Mouse (Mus musculus): ENCODE measurements at regions not wholly inside any gene's neighbourhood (a gene's known extent, or its start where the extent isn't known, plus 50 kb on each side); places are given as distances from the start of the nearest gene placed in this dataset.

DNA sequence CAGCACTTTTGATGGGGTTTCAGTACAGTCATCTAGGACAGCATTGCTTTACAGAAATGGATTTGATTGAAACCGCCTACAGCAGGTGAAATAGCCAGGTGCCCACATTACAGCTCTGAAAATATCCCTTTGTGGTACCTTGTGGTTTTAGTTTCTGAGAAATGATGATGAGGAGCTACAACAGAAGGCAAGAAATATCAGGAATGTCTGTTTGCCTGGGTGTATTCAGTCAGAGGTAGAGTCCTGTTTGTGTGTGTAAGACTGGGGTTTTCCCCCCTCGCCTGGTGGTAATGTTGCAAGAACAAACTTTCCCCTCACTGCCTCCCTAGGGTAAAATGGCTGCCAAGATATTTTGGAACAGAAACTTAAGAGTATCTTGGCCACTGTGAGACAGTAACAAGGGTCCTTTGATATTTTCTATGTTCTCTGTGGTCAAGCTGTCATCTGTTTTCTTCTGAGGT is 82.4 kb upstream of the Cdkn2b start:
- H3K27ac ChIP-seq (ENCODE audit: low read depth): no peak overlapping the region
- no peak overlapping the region for H3K9ac ChIP-seq (ENCODE audit: low read length)
- ATAC-seq (replicated peaks; ENCODE audit: low FRiP score, low TSS enrichment, low read depth) (no peak), DNase-seq (ENCODE audit: low spot score) (no peak)
- no peaks in the 10 kb centered on the region for H3K9me3 ChIP-seq (ENCODE audit: control insufficient read depth, low read length)
- H3K36me3 ChIP-seq (ENCODE audit: control insufficient read depth, insufficient read depth, low read length): no peaks in the 10 kb centered on the region
- no peaks in the 10 kb centered on the region for H3K4me1 ChIP-seq (replicated peaks; ENCODE audit: control insufficient read depth, insufficient read depth, low read length)
- H3K27me3 ChIP-seq (replicated peaks; ENCODE audit: control insufficient read depth, insufficient read depth, low read length): no peaks in the 10 kb centered on the region
- no peak overlapping the region for H3K4me2 ChIP-seq (ENCODE audit: low read length)
- 88% methylated on average over 2 of the region's 2 CpGs for WGBS
- H3K4me3 ChIP-seq (ENCODE audit: low read depth, low read length): no peak overlapping the region

DNA sequence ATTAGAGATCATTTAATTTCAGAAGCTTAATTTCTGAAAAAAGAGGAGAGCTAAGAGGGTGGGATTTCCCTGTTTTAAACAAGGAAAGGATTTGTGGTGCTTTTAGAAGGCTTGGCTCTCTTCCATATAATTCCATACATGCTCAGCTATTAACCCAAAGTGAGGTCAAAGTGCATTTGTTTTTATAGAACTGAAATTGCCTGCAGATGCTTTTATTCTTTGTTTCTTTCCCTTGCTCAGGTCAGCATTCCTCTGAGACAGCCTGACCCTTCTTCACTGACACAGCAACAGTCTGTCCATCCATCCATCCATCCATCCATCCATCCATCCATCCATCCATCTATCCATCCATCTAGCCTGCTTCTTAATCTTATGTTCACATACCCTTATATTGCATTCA is 82.0 kb upstream of the Cdkn2b start:
- no peak overlapping the region for H3K9ac ChIP-seq (ENCODE audit: low read length)
- ATAC-seq (replicated peaks; ENCODE audit: low FRiP score, low TSS enrichment, low read depth): no peak
- H3K9me3 ChIP-seq (ENCODE audit: control insufficient read depth, low read length): no peaks in the 10 kb centered on the region
- no peak for DNase-seq (ENCODE audit: low spot score)
- H3K36me3 ChIP-seq (ENCODE audit: control insufficient read depth, insufficient read depth, low read length): no peaks in the 10 kb centered on the region
- H3K27ac ChIP-seq (ENCODE audit: low read depth): no peak overlapping the region
- no peaks in the 10 kb centered on the region for H3K27me3 ChIP-seq (replicated peaks; ENCODE audit: control insufficient read depth, insufficient read depth, low read length)
- H3K4me3 ChIP-seq (ENCODE audit: low read depth, low read length): no peak overlapping the region
- H3K4me1 ChIP-seq (replicated peaks; ENCODE audit: control insufficient read depth, insufficient read depth, low read length): no peaks in the 10 kb centered on the region
- no peak overlapping the region for H3K4me2 ChIP-seq (ENCODE audit: low read length)

DNA sequence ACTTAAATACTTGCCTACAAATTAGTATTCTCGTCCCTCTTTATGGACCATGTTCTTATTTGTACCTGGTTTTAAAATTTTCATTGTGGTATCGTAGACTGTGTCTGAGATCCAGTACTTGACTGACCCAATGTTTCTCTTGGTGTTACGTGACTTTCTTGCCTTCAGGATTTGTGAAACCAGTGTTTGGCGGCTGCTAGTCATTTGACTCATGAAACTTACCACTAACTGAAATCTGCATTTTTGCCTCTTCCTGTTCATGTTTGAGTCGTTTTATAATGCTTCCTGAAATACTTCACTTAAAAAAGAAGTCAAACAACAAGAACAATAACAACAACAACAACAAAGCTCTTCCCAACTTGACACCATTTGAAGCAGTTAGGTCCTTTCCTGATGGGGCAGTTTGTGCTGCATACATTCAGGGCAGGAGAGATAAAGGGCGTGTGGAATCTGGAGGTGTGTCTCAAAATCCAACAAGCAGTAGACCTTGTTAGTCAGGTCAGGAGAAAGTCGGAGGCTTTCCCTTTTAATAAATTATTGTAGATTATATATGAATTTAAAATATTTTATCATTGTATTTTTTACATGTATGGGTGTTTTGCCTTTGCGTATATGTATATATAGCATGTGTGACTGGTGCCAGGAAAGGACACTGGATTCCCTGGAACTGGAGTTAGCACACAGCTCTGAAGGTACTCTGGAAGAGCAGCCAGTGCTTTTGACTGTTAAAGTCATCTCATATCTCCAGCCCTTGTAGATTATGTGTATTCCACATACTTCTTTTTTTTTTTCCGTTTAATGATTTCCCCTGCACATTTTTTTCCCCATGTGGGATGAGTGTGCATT is 80.8 kb upstream of the Cdkn2b start:
- DNase-seq (ENCODE audit: low spot score) (no peak), ATAC-seq (replicated peaks; ENCODE audit: low FRiP score, low TSS enrichment, low read depth) (no peak)
- Histone ChIP-seq H3K9ac (ENCODE audit: low read length) (no peak overlapping the region), H3K4me3 (ENCODE audit: low read depth, low read length) (no peak overlapping the region), H3K27me3 (replicated peaks; ENCODE audit: control insufficient read depth, insufficient read depth, low read length) (no peaks in the 10 kb centered on the region), H3K9me3 (ENCODE audit: control insufficient read depth, low read length) (no peaks in the 10 kb centered on the region), H3K4me1 (replicated peaks; ENCODE audit: control insufficient read depth, insufficient read depth, low read length) (no peaks in the 10 kb centered on the region), H3K27ac (ENCODE audit: low read depth) (no peak overlapping the region), H3K36me3 (ENCODE audit: control insufficient read depth, insufficient read depth, low read length) (no peaks in the 10 kb centered on the region), H3K4me2 (ENCODE audit: low read length) (no peak overlapping the region)
- 84% methylated on average over 9 of the region's 9 CpGs for WGBS

DNA sequence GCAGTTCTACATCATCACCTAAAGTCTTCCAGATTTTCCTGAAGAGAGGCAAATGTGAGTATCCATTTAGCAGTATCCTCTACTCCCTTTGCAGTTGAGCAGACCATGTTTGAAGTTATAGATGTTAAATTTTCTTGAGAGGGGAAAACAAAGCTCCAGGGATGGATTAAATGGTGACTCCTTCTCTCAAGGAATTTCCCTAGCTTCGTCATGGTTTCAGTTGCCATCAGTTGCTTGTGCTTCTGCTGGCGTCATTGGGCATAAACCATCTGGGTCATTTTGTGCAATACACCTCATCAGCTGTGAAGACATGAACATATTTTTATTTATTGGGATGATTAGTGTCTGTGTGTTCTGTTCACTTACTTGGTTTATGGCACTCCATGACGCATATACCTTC is 72.7 kb upstream of the Cdkn2b start:
- Histone ChIP-seq H3K36me3 (ENCODE audit: control insufficient read depth, insufficient read depth, low read length) (no peaks in the 10 kb centered on the region), H3K27me3 (replicated peaks; ENCODE audit: control insufficient read depth, insufficient read depth, low read length) (no peaks in the 10 kb centered on the region), H3K4me2 (ENCODE audit: low read length) (no peak overlapping the region), H3K27ac (ENCODE audit: low read depth) (no peak overlapping the region), H3K4me1 (replicated peaks; ENCODE audit: control insufficient read depth, insufficient read depth, low read length) (no peaks in the 10 kb centered on the region), H3K9me3 (ENCODE audit: control insufficient read depth, low read length) (no peaks in the 10 kb centered on the region), H3K4me3 (ENCODE audit: low read depth, low read length) (no peak overlapping the region), H3K9ac (ENCODE audit: low read length) (no peak overlapping the region)
- WGBS: 86% methylated on average over 3 of the region's 3 CpGs
- ATAC-seq (replicated peaks; ENCODE audit: low FRiP score, low TSS enrichment, low read depth): no peak
- no peak for DNase-seq (ENCODE audit: low spot score)

DNA sequence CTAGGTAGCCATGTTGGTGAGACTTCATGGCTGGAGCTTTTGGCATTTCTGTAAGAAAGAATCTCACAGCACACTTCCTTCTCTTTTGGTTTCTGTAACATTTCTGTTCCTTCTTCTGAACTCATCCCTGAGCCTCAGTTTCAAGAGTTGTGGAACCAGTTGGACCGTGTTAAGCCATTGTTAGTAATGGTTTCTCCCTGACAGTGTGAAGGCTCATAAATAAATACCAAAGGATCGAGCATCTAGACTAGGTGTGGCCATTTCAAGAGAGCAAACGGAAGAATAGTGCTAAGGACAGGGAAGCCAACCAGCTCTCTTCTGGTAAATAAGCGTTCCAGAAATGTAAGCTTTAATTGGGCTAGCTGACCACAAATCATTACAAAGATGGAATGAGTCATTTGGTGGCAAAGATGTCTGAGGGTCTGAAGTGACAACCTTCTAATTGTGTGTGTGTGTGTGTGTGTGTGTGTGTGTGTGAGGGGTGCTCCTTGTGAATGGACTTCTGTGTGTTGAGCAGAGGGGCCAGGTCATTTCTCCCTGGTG is 71.7 kb upstream of the Cdkn2b start:
- DNase-seq (ENCODE audit: low spot score) (no peak), ATAC-seq (replicated peaks; ENCODE audit: low FRiP score, low TSS enrichment, low read depth) (no peak)
- H3K27me3 ChIP-seq (replicated peaks; ENCODE audit: control insufficient read depth, insufficient read depth, low read length): no peaks in the 10 kb centered on the region
- no peaks in the 10 kb centered on the region for H3K9me3 ChIP-seq (ENCODE audit: control insufficient read depth, low read length)
- WGBS: 65% methylated on average over 4 of the region's 4 CpGs
- no peaks in the 10 kb centered on the region for H3K4me1 ChIP-seq (replicated peaks; ENCODE audit: control insufficient read depth, insufficient read depth, low read length)
- H3K9ac ChIP-seq (ENCODE audit: low read length): no peak overlapping the region
- no peak overlapping the region for H3K27ac ChIP-seq (ENCODE audit: low read depth)
- H3K4me2 ChIP-seq (ENCODE audit: low read length): no peak overlapping the region
- no peaks in the 10 kb centered on the region for H3K36me3 ChIP-seq (ENCODE audit: control insufficient read depth, insufficient read depth, low read length)
- H3K4me3 ChIP-seq (ENCODE audit: low read depth, low read length): no peak overlapping the region

DNA sequence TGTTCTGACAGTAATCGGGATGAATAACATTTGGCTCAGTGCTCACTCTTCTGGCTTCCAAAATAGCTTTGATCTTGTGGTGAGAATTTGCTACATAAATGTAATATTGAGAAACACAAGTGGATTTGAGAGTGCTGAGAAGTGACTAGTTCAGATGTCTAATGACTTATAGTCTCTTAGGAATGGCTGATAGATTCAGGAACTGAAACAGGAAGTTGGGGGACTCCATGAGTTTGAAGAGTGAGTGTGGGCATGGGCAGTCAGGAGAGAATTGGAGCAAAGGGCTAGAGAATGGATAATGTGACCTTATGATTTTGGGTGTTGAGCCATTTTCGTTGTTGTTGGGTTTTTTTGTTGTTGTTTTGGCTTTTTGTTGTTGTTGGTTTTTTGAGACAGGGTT is 70.9 kb upstream of the Cdkn2b start:
- ATAC-seq (replicated peaks; ENCODE audit: low FRiP score, low TSS enrichment, low read depth): no peak
- Histone ChIP-seq H3K9me3 (ENCODE audit: control insufficient read depth, low read length) (no peaks in the 10 kb centered on the region), H3K27ac (ENCODE audit: low read depth) (no peak overlapping the region), H3K4me1 (replicated peaks; ENCODE audit: control insufficient read depth, insufficient read depth, low read length) (no peaks in the 10 kb centered on the region), H3K4me2 (ENCODE audit: low read length) (no peak overlapping the region), H3K9ac (ENCODE audit: low read length) (no peak overlapping the region), H3K27me3 (replicated peaks; ENCODE audit: control insufficient read depth, insufficient read depth, low read length) (no peaks in the 10 kb centered on the region), H3K4me3 (ENCODE audit: low read depth, low read length) (no peak overlapping the region), H3K36me3 (ENCODE audit: control insufficient read depth, insufficient read depth, low read length) (no peaks in the 10 kb centered on the region)
- no peak for DNase-seq (ENCODE audit: low spot score)
- WGBS: 88% methylated on average over 2 of the region's 2 CpGs

DNA sequence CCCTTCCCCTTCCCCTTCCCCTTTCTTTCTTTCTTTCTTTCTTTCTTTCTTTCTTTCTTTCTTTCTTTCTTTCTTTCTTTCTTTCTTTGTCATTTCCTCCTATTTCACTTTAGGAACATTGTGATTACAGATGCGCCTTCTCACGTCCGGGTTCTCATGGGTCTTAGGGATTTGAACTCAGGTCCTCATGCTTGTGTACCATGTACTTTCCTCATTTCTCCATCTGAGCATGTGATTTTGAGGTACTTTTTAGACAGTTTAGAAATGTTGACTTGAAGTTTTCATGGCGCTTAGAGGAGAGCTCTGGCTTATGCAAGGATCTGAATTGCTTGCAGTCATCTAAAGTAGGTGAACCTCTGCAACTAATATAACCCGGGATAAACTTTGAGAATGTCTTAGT is 70.2 kb upstream of the Cdkn2b start:
- Histone ChIP-seq H3K36me3 (ENCODE audit: control insufficient read depth, insufficient read depth, low read length) (no peaks in the 10 kb centered on the region), H3K27me3 (replicated peaks; ENCODE audit: control insufficient read depth, insufficient read depth, low read length) (no peaks in the 10 kb centered on the region), H3K9me3 (ENCODE audit: control insufficient read depth, low read length) (0 out of 2 replicates have a peak, but pooled peaks cover 1% of the 10 kb centered on the region), H3K4me3 (ENCODE audit: low read depth, low read length) (no peak overlapping the region), H3K27ac (ENCODE audit: low read depth) (no peak overlapping the region), H3K4me2 (ENCODE audit: low read length) (no peak overlapping the region), H3K9ac (ENCODE audit: low read length) (no peak overlapping the region), H3K4me1 (replicated peaks; ENCODE audit: control insufficient read depth, insufficient read depth, low read length) (no peaks in the 10 kb centered on the region)
- WGBS: 85% methylated on average over 5 of the region's 5 CpGs
- ATAC-seq (replicated peaks; ENCODE audit: low FRiP score, low TSS enrichment, low read depth) (no peak), DNase-seq (ENCODE audit: low spot score) (no peak)

DNA sequence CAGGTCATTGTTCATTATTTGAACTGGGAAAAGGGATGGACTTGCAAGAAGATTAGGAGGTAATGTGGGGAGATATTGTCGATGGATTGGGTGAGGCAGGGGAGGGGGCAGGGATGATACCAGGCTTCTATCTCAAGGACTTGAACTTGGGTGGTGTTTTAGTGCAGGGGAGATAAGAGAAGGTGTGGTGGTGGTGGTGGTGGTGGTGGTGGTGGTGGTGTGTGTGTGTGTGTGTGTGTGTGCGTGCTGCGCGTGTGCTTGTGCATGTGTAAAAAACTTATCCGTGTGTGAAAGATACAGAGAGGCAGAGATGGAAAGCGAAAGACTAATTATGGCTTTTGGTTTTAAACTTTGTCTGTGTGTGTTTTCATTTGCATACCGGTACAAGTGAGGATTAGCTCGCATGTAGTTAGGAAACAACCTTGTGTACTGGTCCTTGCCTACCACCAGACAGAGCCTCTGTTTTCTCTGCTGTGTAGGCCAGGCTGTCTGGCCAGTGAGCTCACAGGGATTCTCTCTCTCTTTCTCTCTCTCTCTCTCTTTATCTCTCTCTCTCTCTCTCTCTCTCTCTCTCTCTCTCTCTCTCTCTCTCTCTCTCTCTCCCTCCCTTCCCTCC is 69.6 kb upstream of the Cdkn2b start:
- H3K36me3 ChIP-seq (ENCODE audit: control insufficient read depth, insufficient read depth, low read length): no peaks in the 10 kb centered on the region
- WGBS: 96% methylated on average over 8 of the region's 8 CpGs
- H3K4me1 ChIP-seq (replicated peaks; ENCODE audit: control insufficient read depth, insufficient read depth, low read length): no peaks in the 10 kb centered on the region
- DNase-seq (ENCODE audit: low spot score) (no peak), ATAC-seq (replicated peaks; ENCODE audit: low FRiP score, low TSS enrichment, low read depth) (no peak)
- H3K27me3 ChIP-seq (replicated peaks; ENCODE audit: control insufficient read depth, insufficient read depth, low read length): no peaks in the 10 kb centered on the region
- H3K9me3 ChIP-seq (ENCODE audit: control insufficient read depth, low read length): 0 out of 2 replicates have a peak, but pooled peaks cover 2% of the 10 kb centered on the region
- no peak overlapping the region for H3K4me2 ChIP-seq (ENCODE audit: low read length)
- no peak overlapping the region for H3K27ac ChIP-seq (ENCODE audit: low read depth)
- no peak overlapping the region for H3K4me3 ChIP-seq (ENCODE audit: low read depth, low read length)
- no peak overlapping the region for H3K9ac ChIP-seq (ENCODE audit: low read length)

Data from intestine, embryonic 14.5 days (tissue).